Mouse (Mus musculus) cerebellum, adult 11 months (tissue): ENCODE results near the gene Dse.

ENCODE experiments used
- DNase-seq: peaks from one replicate; pipeline ENCODE4 v3.0.0; 2022

Gene Dse

GRCm38 (mm10) chr10:34198574-34198973 lies 8.9 kb downstream of the Dse start:
- no peak for DNase-seq

- no peak for DNase-seq
These were observed 9.5 kb downstream of the Dse start for GRCm38 (mm10) chr10:34198061-34198460.

- DNase-seq = no peak
These were observed 10.2 kb downstream of the Dse start for GRCm38 (mm10) chr10:34197269-34197668.

GRCm38 (mm10) chr10:34194957-34195356 lies 12.6 kb downstream of the Dse start:
- no peak for DNase-seq

- DNase-seq = no peak
These were observed 13.0 kb downstream of the Dse start for GRCm38 (mm10) chr10:34194503-34194902.

GRCm38 (mm10) chr10:34186571-34187260 lies 20.8 kb downstream of the Dse start:
- DNase-seq = no peak

- DNase-seq = no peak
These were observed 22.0 kb downstream of the Dse start for GRCm38 (mm10) chr10:34185556-34185955.

GRCm38 (mm10) chr10:34184956-34185355 lies 22.6 kb downstream of the Dse start:
- no peak for DNase-seq

GRCm38 (mm10) chr10:34183731-34184130 lies 23.8 kb downstream of the Dse start:
- DNase-seq = no peak

- DNase-seq = no peak
These were observed 31.5 kb downstream of the Dse start for GRCm38 (mm10) chr10:34175870-34176606.

- DNase-seq = no peak
These were observed 34.7 kb downstream of the Dse start for GRCm38 (mm10) chr10:34172663-34173282.

- DNase-seq = no peak
These were observed 35.9 kb downstream of the Dse start for GRCm38 (mm10) chr10:34171660-34172059.

- DNase-seq = no peak
These were observed 36.3 kb downstream of the Dse start for GRCm38 (mm10) chr10:34171191-34171590.

GRCm38 (mm10) chr10:34166971-34167370 lies 40.5 kb downstream of the Dse start:
- DNase-seq = no peak

- no peak for DNase-seq
These were observed 51.5 kb downstream of the Dse start for GRCm38 (mm10) chr10:34155796-34156554.

- no peak for DNase-seq
These were observed 55.7 kb downstream of the Dse start for GRCm38 (mm10) chr10:34151827-34152226.

GRCm38 (mm10) chr10:34150454-34150853 lies 57.1 kb downstream of the Dse start:
- no peak for DNase-seq

GRCm38 (mm10) chr10:34149772-34150171 lies 57.7 kb downstream of the Dse start:
- no peak for DNase-seq

GRCm38 (mm10) chr10:34141693-34142092 lies 65.8 kb downstream of the Dse start:
- DNase-seq = no peak

- DNase-seq = no peak
These were observed 67.7 kb downstream of the Dse start for GRCm38 (mm10) chr10:34139768-34140167.

GRCm38 (mm10) chr10:34138027-34138426 lies 69.5 kb downstream of the Dse start:
- DNase-seq = no peak

- no peak for DNase-seq
These were observed 71.1 kb downstream of the Dse start for GRCm38 (mm10) chr10:34136432-34136831.

GRCm38 (mm10) chr10:34131356-34131755 lies 76.2 kb downstream of the Dse start:
- DNase-seq = no peak
